Mouse (Mus musculus) left cerebral cortex, adult 9 months (tissue): Measurements from ENCODE around the gene Chd1.
"Not testable (repeated sequence)": the region's sequence is repeated elsewhere in the genome, so short reads cannot be mapped to it uniquely, and the experiment has no call there.

Experiments used
- DNase-seq, 2 experiments: peaks; one replicate each; pipeline ENCODE4 v3.0.0; 2022; ENCODE audit warnings: low spot score in 2 of 2

The Chd1 gene

GRCm38 (mm10) chr17:15731706-15732105 lies 26.9 kb downstream of the Chd1 start:
- no peak for DNase-seq

GRCm38 (mm10) chr17:15737346-15737917 lies 32.7 kb downstream of the Chd1 start:
- no peak for DNase-seq

GRCm38 (mm10) chr17:15741836-15742235 lies 37.1 kb downstream of the Chd1 start:
- DNase-seq = no peak

GRCm38 (mm10) chr17:15742953-15743352 lies 38.2 kb downstream of the Chd1 start:
- DNase-seq = no peak

- no peak for DNase-seq
These were observed 38.6 kb downstream of the Chd1 start for GRCm38 (mm10) chr17:15743379-15743778.

GRCm38 (mm10) chr17:15746696-15747095 lies 41.9 kb downstream of the Chd1 start:
- DNase-seq = no peak

GRCm38 (mm10) chr17:15748022-15748421 lies 43.3 kb downstream of the Chd1 start:
- DNase-seq = no peak

GRCm38 (mm10) chr17:15751264-15751663 lies 46.5 kb downstream of the Chd1 start:
- not testable (repeated sequence) for DNase-seq

- no peak for DNase-seq
These were observed 56.4 kb downstream of the Chd1 start for GRCm38 (mm10) chr17:15761191-15761590.

GRCm38 (mm10) chr17:15769081-15769724 lies 64.4 kb downstream of the Chd1 start:
- DNase-seq = no peak

- no peak for DNase-seq
These were observed 69.2 kb downstream of the Chd1 start for GRCm38 (mm10) chr17:15773956-15774355.

GRCm38 (mm10) chr17:15774565-15775215 lies 69.9 kb downstream of the Chd1 start:
- DNase-seq = no peak

- DNase-seq = no peak
These were observed 71.6 kb downstream of the Chd1 start for GRCm38 (mm10) chr17:15776349-15776748.

GRCm38 (mm10) chr17:15777979-15778378 lies 73.2 kb downstream of the Chd1 start:
- peak in 1 of 2 experiments; percentile 25 for DNase-seq

- DNase-seq = no peak
These were observed 82.3 kb downstream of the Chd1 start for GRCm38 (mm10) chr17:15787036-15787435.

GRCm38 (mm10) chr17:15790716-15791115 lies 85.9 kb downstream of the Chd1 start:
- no peak for DNase-seq

- no peak for DNase-seq
These were observed 94.5 kb downstream of the Chd1 start for GRCm38 (mm10) chr17:15799195-15799793.

- DNase-seq = no peak
These were observed 99.4 kb downstream of the Chd1 start for GRCm38 (mm10) chr17:15804008-15804812.

GRCm38 (mm10) chr17:15807295-15807984 lies 102.7 kb downstream of the Chd1 start:
- no peak for DNase-seq

GRCm38 (mm10) chr17:15808015-15808414 lies 103.2 kb downstream of the Chd1 start:
- no peak for DNase-seq
